Mouse (Mus musculus) midbrain, embryonic 13.5 days (tissue): ENCODE results near the gene Sult2b1. TPM values are rescaled to one million over a fixed set of nuclear protein-coding genes. Genes with fewer than 3 reads are reported as not detected.

Experiments used
- ATAC-seq: fragments of 200-750 bp; cut with Nextera tagmentation; 2 replicates; pipeline ENCODE4 v1.8.0; 2017; ENCODE audit warnings: mild to moderate bottlenecking, moderate TSS enrichment, moderate library complexity
- H3K27ac ChIP-seq: fragments of 300-500 bp; sonication (generic); 2 replicates; pipeline ENCODE4 v1.5.1; 2015; ENCODE audit warnings: inconsistent platforms, mild to moderate bottlenecking, moderate library complexity
- H3K27me3 ChIP-seq: fragments of 300-500 bp; sonication (generic); 2 replicates; pipeline ENCODE4 v1.6.1; 2015; ENCODE audit warnings: mild to moderate bottlenecking, inconsistent platforms
- H3K36me3 ChIP-seq: fragments of 300-500 bp; sonication (generic); 2 replicates; pipeline ENCODE4 v1.6.1; 2015; ENCODE audit warnings: mild to moderate bottlenecking, inconsistent platforms
- H3K4me1 ChIP-seq: fragments of 300-500 bp; sonication (generic); replicated peaks from 2 replicates; pipeline ENCODE4 v1.6.1; 2015; ENCODE audit warnings: inconsistent platforms
- H3K4me2 ChIP-seq: fragments of 300-500 bp; sonication (generic); replicated peaks from 2 replicates; pipeline ENCODE4 v1.6.1; 2015; ENCODE audit warnings: moderate library complexity, mild to moderate bottlenecking, inconsistent platforms
- H3K4me3 ChIP-seq: fragments of 300-500 bp; sonication (generic); replicated peaks from 2 replicates; pipeline ENCODE4 v1.5.1; 2015; ENCODE audit warnings: mild to moderate bottlenecking, inconsistent platforms
- H3K9ac ChIP-seq: fragments of 300-500 bp; sonication (generic); replicated peaks from 2 replicates; pipeline ENCODE4 v1.6.1; 2015; ENCODE audit warnings: mild to moderate bottlenecking, inconsistent platforms
- H3K9me3 ChIP-seq: fragments of 300-500 bp; sonication (generic); 2 replicates; pipeline ENCODE4 v1.6.1; 2016; ENCODE audit warnings: mild to moderate bottlenecking, inconsistent platforms
- WGBS: fragments of 180-500 bp; shearing (Covaris S2); methylation state at CpG from one replicate; pipeline ENCODE4 v1.1.7; 2015; 5-methylcytosine and 5-hydroxymethylcytosine counted together
- polyA plus RNA-seq: library from polyadenylated mRNA; unstranded; fragments of >200 nt; fragmentation: Nextera tagmentation; extraction: Ambion mirVana; gene quantifications from 2 replicates; pipeline ENCODE4 v1.2.1, GENCODE M21; 2015

Gene Sult2b1
- polyA plus RNA-seq, 1 experiment from 2014 or later, result 5.6 TPM

GRCm38 (mm10) chr7:45713881-45714520 is 70.5 kb downstream of the Sult2b1 start:
- Histone ChIP-seq H3K27me3 (no peaks in the 10 kb centered on the region), H3K4me1 (peaks cover 60% of the 10 kb centered on the region), H3K36me3 (peaks cover 39% of the 10 kb centered on the region), H3K4me2 (peak overlapping the region; percentile 81), H3K4me3 (peak overlapping the region; percentile 82), H3K27ac (no peak overlapping the region), H3K9me3 (no peaks in the 10 kb centered on the region), H3K9ac (peak overlapping the region; percentile 79)
- ATAC-seq, result no peak
- WGBS, result 88% methylated on average over 6 of the region's 6 CpGs

GRCm38 (mm10) chr7:45713396-45713795 is 71.1 kb downstream of the Sult2b1 start:
- 93% methylated on average over 16 of the region's 16 CpGs for WGBS
- H3K27ac ChIP-seq, result no peak overlapping the region
- H3K4me3 ChIP-seq, result no peak overlapping the region
- H3K36me3 ChIP-seq, result peaks cover 39% of the 10 kb centered on the region
- H3K9ac ChIP-seq, result no peak overlapping the region
- H3K9me3 ChIP-seq, result no peaks in the 10 kb centered on the region
- no peak overlapping the region for H3K4me2 ChIP-seq
- H3K4me1 ChIP-seq, result peaks cover 61% of the 10 kb centered on the region
- ATAC-seq, result no peak
- no peaks in the 10 kb centered on the region for H3K27me3 ChIP-seq

- peaks cover 72% of the 10 kb centered on the region for H3K4me1 ChIP-seq
- no peak overlapping the region for H3K9ac ChIP-seq
- 91% methylated on average over 21 of the region's 21 CpGs for WGBS
These were observed 72.3 kb downstream of the Sult2b1 start for GRCm38 (mm10) chr7:45712022-45712757.

GRCm38 (mm10) chr7:45711316-45712021 is 73.0 kb downstream of the Sult2b1 start:
- Histone ChIP-seq H3K9ac (no peak overlapping the region), H3K27ac (no peak overlapping the region), H3K27me3 (no peaks in the 10 kb centered on the region), H3K4me3 (no peak overlapping the region), H3K4me2 (no peak overlapping the region), H3K4me1 (peaks cover 72% of the 10 kb centered on the region), H3K9me3 (no peaks in the 10 kb centered on the region), H3K36me3 (peaks cover 39% of the 10 kb centered on the region)
- WGBS, result 92% methylated on average over 24 of the region's 24 CpGs
- ATAC-seq, result no peak

More at GRCm38 (mm10) chr7:45712022-45712757, 72.3 kb downstream of the Sult2b1 start:
- no peaks in the 10 kb centered on the region for H3K27me3 ChIP-seq
- H3K4me2 ChIP-seq, result no peak overlapping the region
- no peak for ATAC-seq
- peaks cover 39% of the 10 kb centered on the region for H3K36me3 ChIP-seq
- H3K4me3 ChIP-seq, result no peak overlapping the region
- no peaks in the 10 kb centered on the region for H3K9me3 ChIP-seq
- H3K27ac ChIP-seq, result no peak overlapping the region

GRCm38 (mm10) chr7:45710477-45711191 is 73.8 kb downstream of the Sult2b1 start:
- Histone ChIP-seq H3K36me3 (peaks cover 39% of the 10 kb centered on the region), H3K4me2 (no peak overlapping the region), H3K4me3 (no peak overlapping the region), H3K4me1 (peaks cover 72% of the 10 kb centered on the region), H3K27me3 (no peaks in the 10 kb centered on the region), H3K9me3 (no peaks in the 10 kb centered on the region), H3K27ac (peak overlapping the region; percentile 85), H3K9ac (no peak overlapping the region)
- WGBS, result 92% methylated on average over 20 of the region's 20 CpGs
- ATAC-seq, result no peak

- H3K4me3 ChIP-seq, result no peak overlapping the region
- no peaks in the 10 kb centered on the region for H3K9me3 ChIP-seq
- peaks cover 39% of the 10 kb centered on the region for H3K36me3 ChIP-seq
- peak overlapping the region; percentile 85 for H3K27ac ChIP-seq
- peak overlapping the region; percentile 98 for H3K4me2 ChIP-seq
- no peak for ATAC-seq
- 69% methylated on average over 14 of the region's 14 CpGs for WGBS
- peaks cover 74% of the 10 kb centered on the region for H3K4me1 ChIP-seq
- H3K27me3 ChIP-seq, result no peaks in the 10 kb centered on the region
- H3K9ac ChIP-seq, result peak overlapping the region; percentile 47
These were observed 74.7 kb downstream of the Sult2b1 start for GRCm38 (mm10) chr7:45709677-45710355.

GRCm38 (mm10) chr7:45709036-45709435 is 75.4 kb downstream of the Sult2b1 start:
- peak; percentile 21 for ATAC-seq
- no peak overlapping the region; the same call in 1 of the 2 replicates for H3K9ac ChIP-seq
- H3K9me3 ChIP-seq, result no peaks in the 10 kb centered on the region
- peak overlapping the region; percentile 98 for H3K4me2 ChIP-seq
- H3K27me3 ChIP-seq, result no peaks in the 10 kb centered on the region
- peaks cover 70% of the 10 kb centered on the region for H3K4me1 ChIP-seq
- 27% methylated on average over 6 of the region's 6 CpGs for WGBS
- H3K36me3 ChIP-seq, result peaks cover 39% of the 10 kb centered on the region
- peak overlapping the region; percentile 85 for H3K27ac ChIP-seq
- H3K4me3 ChIP-seq, result no peak overlapping the region; the same call in 1 of the 2 replicates

GRCm38 (mm10) chr7:45708221-45708761 is 76.2 kb downstream of the Sult2b1 start:
- ATAC-seq, result no peak
- Histone ChIP-seq H3K27ac (peak overlapping the region; percentile 85), H3K27me3 (no peaks in the 10 kb centered on the region), H3K4me3 (no peak overlapping the region), H3K9me3 (no peaks in the 10 kb centered on the region), H3K36me3 (peaks cover 36% of the 10 kb centered on the region), H3K4me2 (peak overlapping the region; percentile 98), H3K4me1 (peaks cover 74% of the 10 kb centered on the region), H3K9ac (no peak overlapping the region)
- 53% methylated on average over 13 of the region's 13 CpGs for WGBS

- H3K36me3 ChIP-seq, result peaks cover 28% of the 10 kb centered on the region
- H3K4me2 ChIP-seq, result peak overlapping the region; percentile 98
- ATAC-seq, result no peak
- H3K9me3 ChIP-seq, result no peaks in the 10 kb centered on the region
- no peaks in the 10 kb centered on the region for H3K27me3 ChIP-seq
- peak overlapping the region; percentile 80 for H3K9ac ChIP-seq
- peaks cover 79% of the 10 kb centered on the region for H3K4me1 ChIP-seq
- peak overlapping the region; percentile 57 for H3K4me3 ChIP-seq
- peak overlapping the region; percentile 85 for H3K27ac ChIP-seq
- WGBS, result under 1% methylated on average over 27 of the region's 27 CpGs
These were observed 77.0 kb downstream of the Sult2b1 start for GRCm38 (mm10) chr7:45707375-45707967.

GRCm38 (mm10) chr7:45706721-45707241 is 77.7 kb downstream of the Sult2b1 start:
- Histone ChIP-seq H3K4me1 (peaks cover 83% of the 10 kb centered on the region), H3K4me3 (peak overlapping the region; percentile 57), H3K9me3 (no peaks in the 10 kb centered on the region), H3K9ac (peak overlapping the region; percentile 80), H3K27ac (peak overlapping the region; percentile 85; the same call in 1 of the 2 replicates), H3K36me3 (peaks cover 21% of the 10 kb centered on the region), H3K4me2 (peak overlapping the region; percentile 98), H3K27me3 (no peaks in the 10 kb centered on the region)
- under 1% methylated on average over 38 of the region's 45 CpGs for WGBS
- no peak for ATAC-seq
